Mouse (Mus musculus) G1E-ER4 (cell line): ENCODE data around the gene Trim63. TPM values are rescaled to one million over a fixed set of nuclear protein-coding genes. Genes with fewer than 3 reads are reported as not detected.

Experiments
- GATA1 ChIP-seq: IDR thresholded peaks from one replicate; pipeline ENCODE4 v1.8.0; 2012; ENCODE audit warnings: low read length, inconsistent platforms
- polyA plus RNA-seq: library from polyadenylated mRNA; stranded (reverse); fragments of >175 nt; gene quantifications from 2 replicates; pipeline ENCODE4 v1.2.3, GENCODE M21; 2012

Gene Trim63
- polyA plus RNA-seq, 1 experiment: not detected

DNA sequence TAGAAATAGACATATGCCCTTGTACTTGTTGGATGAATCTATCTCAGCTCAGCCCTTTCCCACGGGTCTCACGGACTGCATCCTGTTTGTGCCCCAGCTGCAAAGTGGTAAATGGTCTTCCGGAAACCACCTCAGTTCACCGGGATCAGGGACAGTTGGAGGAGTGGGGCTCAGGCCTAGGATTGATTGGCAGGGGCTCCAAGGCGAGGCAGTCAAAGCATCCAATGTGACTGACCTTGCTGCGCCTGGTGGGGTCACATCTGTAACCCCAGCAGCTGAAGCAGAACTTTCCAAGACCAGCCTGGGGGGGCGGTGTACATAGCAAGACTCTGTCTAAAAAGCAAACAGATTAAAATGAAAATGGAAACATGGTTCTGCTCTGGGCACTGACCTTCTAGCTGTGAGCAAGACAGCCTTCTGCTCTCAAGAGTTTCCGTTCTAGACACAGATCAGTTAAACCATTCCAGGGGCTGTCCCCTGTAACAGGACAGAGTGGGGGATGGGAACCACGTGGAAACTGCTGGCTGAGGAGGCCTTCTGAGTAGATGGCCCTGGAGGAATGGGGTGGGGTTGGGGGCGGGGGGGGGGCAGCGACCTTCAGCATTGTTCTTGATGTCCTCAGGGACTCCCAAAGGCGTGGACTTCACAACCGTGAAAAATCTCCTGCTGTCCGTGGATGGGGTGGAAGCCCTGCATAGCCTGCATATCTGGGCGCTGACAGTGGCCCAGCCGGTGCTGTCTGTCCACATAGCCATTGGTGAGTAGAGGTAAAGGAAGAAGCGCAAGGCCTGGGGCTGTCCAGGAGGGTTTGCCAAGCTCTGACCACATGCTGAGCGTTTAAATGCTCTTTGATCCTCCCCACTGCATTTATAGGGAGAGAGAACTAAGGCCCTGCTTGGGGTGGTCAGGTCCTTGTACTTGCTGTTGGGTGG is 36.7 kb downstream of the Trim63 start:
- no peak for TF ChIP-seq GATA1

DNA sequence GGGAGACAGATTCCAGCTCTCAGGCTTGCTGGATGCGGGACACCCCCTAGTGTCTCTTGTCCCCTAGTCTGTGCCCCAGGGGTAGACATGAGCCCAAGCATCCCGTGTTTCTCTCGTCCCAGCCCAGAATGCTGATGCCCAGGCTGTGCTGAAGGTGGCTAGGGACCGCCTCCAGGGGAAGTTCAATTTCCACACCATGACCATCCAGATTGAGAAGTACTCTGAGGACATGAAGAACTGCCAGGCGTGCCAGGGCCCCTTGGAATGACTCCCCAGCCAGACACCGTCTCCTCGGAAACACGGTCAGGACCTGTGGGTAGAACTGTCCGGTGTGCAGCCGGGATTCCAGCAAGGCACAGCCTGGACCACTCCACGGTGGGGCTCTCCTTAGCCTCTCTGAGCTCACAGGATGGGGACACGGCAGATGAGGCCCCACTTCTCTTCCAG is 37.4 kb downstream of the Trim63 start:
- TF ChIP-seq GATA1: no peak

DNA sequence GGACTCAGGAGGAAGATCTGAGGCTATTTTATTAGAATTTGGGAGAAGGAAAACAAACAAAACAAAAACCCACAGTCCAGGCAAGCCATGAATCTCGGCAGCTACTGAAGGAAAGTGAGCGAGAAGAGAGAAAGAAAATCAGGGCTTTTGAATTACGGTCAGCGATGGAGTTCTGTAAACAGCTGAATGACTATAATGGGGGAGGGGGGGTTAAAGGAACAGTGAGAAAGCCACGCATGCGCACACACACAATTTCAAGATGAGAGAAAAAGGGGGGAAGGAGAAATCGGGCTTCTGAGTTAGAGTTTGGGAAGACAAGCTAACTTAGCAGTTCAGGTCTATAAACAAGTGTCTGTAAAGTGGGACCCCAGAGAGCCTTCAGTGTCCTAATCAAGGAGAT is 38.0 kb downstream of the Trim63 start:
- TF ChIP-seq GATA1: no peak

DNA sequence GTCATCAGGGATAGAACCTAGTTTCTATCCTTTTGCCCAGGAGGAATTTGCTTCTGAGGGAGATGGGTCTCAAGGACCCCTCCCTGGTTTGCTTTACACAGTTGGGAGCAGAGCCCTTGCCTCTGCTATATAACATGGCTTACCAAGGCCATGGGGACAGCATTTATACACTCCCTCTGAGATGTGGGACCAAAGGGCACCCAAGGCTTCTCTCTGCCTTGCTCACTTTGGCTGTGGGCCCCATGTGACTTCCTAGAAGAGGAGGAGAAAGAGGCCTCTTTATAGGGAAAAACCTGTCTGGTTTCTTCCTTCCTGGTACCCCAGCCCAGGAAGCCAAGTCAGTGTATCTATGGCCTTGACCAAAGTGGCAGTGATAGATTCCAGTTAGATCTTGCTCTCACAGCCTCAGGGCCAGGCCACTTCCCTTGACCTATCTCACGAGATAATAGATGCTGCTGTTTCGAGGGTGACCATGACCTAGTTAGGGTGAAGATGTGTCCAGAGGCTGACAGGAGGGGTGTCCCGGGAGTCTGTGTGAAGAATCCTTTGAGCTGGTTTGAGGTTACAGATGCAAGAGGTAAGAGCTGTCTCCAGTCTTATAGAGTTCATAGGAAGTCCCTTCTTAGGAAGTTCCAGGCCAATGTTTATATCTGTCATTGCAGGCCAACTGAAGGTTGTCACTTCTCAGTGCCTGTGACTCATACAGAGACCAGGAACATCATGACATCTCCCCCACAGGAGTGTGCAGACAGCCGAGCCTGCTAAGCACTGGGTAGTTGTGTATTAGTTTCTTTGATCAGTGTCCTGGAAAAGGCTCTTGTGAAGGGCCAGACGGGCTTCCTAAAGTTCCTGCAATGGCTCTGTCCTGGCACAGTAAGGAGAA is 38.8 kb downstream of the Trim63 start:
- TF ChIP-seq GATA1: no peak

DNA sequence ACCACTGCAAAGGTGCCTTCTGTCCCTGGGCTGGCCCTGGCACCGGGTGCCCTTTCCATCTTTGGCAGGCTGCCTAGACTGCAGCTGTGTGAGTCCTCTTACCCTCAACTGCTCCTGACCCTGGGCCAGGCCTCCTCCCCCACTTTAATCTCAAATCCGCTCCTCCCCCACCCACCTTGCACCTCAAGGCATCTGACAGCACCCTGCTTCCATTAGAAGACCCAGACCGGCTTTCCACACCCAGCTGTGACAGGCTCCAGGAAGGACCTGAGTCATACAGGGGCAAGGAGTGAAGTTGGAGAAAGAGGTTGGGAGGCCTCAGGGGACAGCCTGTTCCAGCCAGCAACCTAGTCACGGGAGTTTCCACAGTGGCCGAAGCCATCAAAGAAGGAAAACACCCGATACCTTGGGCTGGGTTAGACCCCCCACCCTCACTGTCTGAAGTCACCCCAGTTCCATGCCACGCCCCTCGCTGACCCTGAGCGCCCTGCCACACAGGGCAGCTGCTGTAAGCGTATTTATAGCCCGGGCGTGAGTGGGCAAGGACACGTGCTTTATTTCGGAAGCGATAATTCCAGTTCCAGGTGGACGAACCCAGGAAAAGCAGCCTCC is 41.0 kb downstream of the Trim63 start:
- no peak for TF ChIP-seq GATA1

DNA sequence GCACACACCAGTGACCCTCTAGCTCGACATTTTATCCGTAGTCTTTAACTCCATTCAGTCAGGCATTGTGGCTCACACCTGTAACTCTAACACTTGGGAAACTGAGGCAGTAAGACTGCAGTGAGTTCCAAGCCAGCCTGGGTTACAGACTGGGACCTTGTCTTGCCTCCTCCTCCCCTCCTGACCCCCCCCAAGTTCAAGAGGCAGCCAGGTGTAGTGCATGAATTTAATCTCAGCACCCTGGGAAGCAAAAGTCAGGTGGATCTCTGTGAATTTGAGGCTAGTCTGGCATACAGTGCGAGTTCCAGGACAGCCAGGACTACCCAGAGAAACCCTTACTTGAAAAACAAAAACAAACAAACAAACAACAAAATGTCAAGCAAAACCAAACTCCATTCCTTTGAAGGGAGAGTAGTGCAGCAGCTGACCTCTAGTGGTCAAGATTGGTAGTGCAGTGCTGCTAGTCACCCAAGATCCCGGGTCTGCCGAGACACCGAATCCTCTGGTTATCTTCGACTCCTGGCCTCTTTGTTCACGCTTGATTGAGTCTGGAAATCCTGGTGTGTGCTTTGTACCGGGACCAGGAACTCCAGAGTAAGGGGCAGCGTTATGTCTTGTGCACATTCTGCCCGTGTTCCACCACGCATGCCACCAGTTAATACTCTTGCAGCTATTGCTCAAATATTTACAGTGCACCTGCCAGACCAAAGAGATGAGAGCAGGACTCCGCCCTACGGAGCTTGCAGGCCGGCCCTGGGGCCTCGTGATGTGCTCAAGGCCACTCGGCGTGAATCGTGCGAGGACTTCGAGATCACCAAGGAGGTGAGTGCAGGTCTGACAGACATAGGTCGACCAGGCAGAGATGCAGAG is 41.9 kb downstream of the Trim63 start:
- TF ChIP-seq GATA1: no peak

DNA sequence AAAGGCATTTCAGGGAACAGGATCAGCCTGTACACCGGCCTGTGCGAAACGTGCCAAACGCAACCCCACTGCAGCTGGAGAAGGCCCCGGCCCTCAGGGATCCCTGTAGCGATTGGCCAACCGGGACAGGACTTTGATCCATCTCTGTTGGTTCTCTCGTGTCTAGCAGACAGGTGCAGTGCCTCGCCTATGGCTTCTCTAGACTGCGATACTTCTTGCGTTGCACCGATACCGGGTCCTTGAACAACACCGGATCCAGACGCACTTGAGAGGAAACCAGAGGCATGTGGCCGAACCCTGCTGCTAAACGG is 42.5 kb downstream of the Trim63 start:
- TF ChIP-seq GATA1: no peak

DNA sequence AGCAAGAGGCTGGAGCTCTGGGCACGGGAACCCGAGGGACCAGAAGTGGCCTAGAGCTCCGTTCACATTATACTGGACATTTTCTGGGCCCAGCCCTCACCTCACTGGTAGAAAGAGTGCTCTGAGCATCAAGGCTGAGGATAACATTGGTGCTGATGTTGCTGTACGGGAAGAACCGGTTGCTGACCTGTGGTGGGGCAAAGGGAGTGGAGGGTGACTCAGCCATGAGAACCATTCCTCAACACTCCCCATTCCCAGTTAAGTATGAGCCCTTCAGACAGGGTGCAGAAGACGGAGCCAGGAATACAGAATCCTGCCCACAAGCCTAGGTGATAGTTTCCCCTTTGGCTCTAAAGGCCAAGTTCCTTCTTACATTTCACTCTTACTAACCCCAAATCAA is 44.7 kb downstream of the Trim63 start:
- TF ChIP-seq GATA1: no peak

DNA sequence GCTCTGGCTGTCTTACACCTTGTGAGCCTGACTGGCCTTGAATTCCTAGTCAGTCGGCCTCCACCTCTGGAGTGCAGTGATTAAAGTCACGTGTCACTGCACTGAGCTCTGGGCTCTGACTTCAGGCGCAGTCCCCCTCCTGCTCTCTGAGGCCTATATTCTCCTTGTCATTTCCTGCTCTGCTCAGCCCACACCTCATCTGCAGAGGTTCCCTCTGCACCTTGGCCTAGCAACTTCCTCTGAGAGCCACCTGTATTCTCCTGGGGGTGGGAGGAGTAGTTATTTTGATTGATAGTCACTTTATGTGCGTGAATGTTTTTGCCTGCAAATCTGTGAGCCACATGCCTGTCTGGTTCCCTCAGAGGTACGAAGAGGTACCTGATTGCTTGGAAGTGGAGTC is 46.3 kb downstream of the Trim63 start:
- TF ChIP-seq GATA1: no peak

DNA sequence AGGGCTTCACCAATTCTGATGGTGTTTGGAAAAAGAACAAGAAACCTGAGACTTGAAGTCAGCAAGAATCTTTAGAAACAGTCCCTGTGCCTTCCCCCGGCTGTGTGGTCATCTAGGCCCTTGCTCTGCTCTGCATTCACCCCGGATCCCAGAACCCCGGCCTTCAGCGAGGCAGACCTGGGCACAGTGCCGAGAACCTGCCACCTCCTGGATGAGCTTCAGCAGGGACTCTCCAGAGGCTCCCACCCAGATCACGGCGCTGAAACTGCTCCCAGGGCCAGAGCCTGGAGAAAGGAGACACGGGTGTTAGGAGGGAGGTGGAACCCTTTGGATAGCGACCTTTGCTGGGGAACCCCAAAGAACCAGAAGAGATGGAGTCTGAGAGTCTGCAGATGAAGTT is 47.2 kb downstream of the Trim63 start:
- no peak for TF ChIP-seq GATA1

DNA sequence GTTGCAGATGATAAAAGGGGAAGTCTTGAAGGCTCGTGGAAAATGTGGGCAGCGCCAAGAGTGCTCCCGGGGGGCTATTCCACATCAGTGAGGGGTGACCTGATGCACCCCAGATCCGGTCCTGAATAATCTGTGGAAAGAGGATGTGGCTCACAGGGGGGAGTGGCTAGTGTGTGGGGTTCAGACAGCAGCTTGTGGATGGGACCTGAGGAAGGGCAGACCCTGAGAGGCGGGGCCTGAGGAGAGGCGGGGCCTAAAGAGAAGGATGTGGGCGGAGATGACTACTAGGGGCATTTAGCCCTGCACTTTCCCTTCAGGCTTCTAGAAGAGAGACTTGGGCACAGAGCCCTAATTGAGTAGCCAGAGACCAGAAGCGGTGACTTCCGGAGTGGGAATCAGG is 47.7 kb downstream of the Trim63 start:
- no peak for TF ChIP-seq GATA1

DNA sequence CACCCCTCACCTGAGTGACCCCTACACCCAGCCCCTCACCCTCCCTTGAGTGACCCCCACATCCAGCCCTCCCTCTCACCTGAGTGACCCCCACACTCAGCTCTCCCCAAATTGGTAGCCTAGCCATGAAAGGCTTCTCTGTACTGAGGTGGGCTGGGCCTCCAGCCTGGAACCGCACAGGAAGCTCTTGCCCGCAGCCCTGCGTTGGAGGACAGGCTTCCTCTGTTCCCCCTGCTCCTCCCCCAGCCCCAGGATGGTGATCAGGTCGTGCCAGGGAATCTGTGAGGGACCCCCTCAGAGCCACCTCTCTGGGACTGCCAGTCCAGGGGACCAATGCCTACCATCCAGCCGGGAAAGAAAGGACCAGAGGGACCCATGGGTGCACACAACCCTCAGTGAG is 50.4 kb downstream of the Trim63 start:
- TF ChIP-seq GATA1: no peak

DNA sequence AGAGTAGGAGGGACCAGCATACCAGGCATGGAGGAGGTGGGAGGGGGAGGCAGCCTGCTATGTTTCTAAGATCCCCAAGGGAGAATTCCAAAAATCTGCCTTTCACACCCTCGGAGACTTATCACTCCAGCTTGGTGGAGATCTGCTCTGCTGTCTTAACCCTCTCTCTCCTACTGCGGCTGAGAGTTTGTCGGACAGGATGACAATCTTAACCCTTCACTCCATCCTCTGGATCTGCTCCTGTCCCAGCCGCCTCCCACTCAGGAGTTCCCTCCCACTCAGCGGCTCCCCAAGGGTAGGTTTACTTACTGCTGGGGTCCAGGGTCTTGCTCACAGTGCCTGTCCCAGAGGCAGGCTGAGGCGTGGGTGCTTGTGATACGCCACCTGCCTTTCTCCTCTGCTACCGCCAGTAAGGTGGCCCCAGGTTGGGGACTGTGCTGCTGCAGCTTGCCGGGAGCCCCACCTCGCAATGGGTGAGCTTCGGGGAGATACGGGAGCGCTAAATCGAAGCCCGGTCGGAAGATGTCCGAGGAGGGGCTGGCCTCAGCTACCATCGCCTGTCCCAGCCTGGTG is 55.8 kb downstream of the Trim63 start:
- no peak for TF ChIP-seq GATA1

DNA sequence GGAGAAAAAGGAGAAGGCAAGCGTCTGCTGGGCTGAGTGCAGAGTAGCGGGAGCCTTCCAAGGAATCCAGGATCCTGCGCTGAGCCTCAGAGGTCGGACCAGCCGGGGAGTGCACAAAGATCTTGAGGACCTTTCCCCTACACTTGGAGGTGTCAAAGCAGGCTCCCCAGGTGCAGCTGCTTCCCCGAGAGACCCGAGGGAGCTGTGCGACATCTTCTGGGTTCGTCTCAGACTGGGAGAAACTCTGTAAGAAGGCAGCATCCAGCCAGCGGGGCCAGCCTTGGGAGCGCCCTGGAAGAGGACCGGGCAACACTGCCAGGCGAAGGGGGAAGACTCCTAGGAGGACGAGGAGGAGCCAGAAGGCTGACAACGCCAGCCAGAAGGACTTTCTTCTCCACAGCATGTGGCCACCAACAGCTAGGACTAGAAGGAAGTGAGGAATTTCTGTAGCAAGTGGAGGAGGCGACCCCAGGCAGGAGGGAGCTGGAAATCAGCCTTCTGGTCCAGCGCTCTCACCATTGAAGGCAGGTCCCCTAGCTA is 56.5 kb downstream of the Trim63 start:
- TF ChIP-seq GATA1: no peak
